22 mouse cellular contexts compared by ENCODE assay signal in the genomic region with DNA sequence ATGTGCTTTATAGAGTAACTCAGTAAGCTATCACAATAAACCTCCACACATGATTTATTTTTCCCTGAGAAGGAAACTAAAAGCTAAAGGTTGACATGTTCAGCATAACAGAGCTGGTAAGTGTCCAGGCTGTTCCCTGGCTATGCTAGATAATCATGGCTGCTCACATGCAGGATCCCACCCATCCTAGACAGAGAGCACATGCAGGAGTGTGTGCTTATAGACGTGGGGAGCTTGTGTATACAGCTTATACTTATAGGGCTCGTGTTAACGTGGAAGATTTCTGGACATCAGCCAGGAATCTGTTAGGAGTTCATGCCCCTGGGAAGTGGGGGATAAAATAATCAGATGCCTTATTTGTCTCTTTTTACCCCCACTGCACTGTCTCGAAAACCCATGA. TPM values are rescaled to one million over a fixed set of nuclear protein-coding genes. Genes with fewer than 3 reads are reported as not detected.
"Had no signal": no experiment of that assay in that cellular context is flagged by ENCODE, and none has a peak within 500 bp of the region (broad histone marks: within the 10 kb centered on the region; RNA-seq: fewer than 3 reads in every experiment).

No protein-coding gene starts in this region.

- H3K4me2 ChIP-seq: neural tube, embryonic 15.5 days; stomach, embryonic 15.5 days had no signal

- H3K27ac ChIP-seq: neural tube, embryonic 15.5 days; stomach, embryonic 15.5 days; stomach, postnatal 0 days had no signal

- DNase-seq: retina, postnatal 1 day; right cerebral cortex, adult 18-20 months; right cerebral cortex, postnatal 14 days; right cerebral cortex, postnatal 25 days; right cerebral cortex, postnatal 4 days; spleen, adult 18-20 months; thymus, adult 18-20 months; thymus, adult 2 months; thymus, postnatal 14 days; thymus, postnatal 25 days; thymus, postnatal 36 days; thymus, postnatal 4 days had no signal

- H3K36me3 ChIP-seq: neural tube, embryonic 15.5 days; stomach, embryonic 15.5 days had no signal

- H3K4me1 ChIP-seq: neural tube, embryonic 15.5 days; stomach, embryonic 15.5 days had no signal

- H3K9ac ChIP-seq: neural tube, embryonic 15.5 days; stomach, embryonic 15.5 days had no signal

- H3K4me3 ChIP-seq: neural tube, embryonic 15.5 days; stomach, embryonic 15.5 days had no signal

- H3K9me3 ChIP-seq: neural tube, embryonic 15.5 days; stomach, embryonic 15.5 days had no signal

RNA-seq across cellular contexts. Expression of gene Irx6, which starts 9.9 kb away (rescaled TPM):
- total RNA-seq: neutrophil, adult 5-6 weeks had no signal
- polyA plus RNA-seq: small intestine, adult 2 months; spleen, adult 2 months; stomach, embryonic 14.5 days; stomach, postnatal 0 days; testis, adult 2 months; thymus, postnatal 0 days; urinary bladder, adult 2 months had no signal
